Mouse (Mus musculus) hindbrain, embryonic 14.5 days (tissue): ENCODE measurements around the gene Gm11060. TPM values are rescaled to one million over a fixed set of nuclear protein-coding genes. Genes with fewer than 3 reads are reported as not detected.

ENCODE experiments used
- ATAC-seq: fragments of 200-750 bp; cut with Nextera tagmentation; 2 replicates; pipeline ENCODE4 v1.8.0; 2017; ENCODE audit warnings: moderate number of reproducible peaks, mild to moderate bottlenecking, moderate TSS enrichment, moderate library complexity; ENCODE audit not compliant: low FRiP score
- DNase-seq: peaks from one replicate; pipeline ENCODE4 v3.0.0-alpha.2; 2015; ENCODE audit warnings: low spot score
- H3K27ac ChIP-seq: fragments of 300-500 bp; sonication (generic); 2 replicates; pipeline ENCODE4 v1.5.1; 2014; ENCODE audit warnings: mild to moderate bottlenecking, moderate library complexity
- H3K27me3 ChIP-seq: fragments of 300-500 bp; sonication (generic); 2 replicates; pipeline ENCODE4 v1.6.1; 2014; ENCODE audit warnings: mild to moderate bottlenecking, low read length, mixed read lengths; ENCODE audit not compliant: control insufficient read depth, insufficient read depth
- H3K36me3 ChIP-seq: fragments of 300-500 bp; sonication (generic); replicated peaks from 2 replicates; pipeline ENCODE4 v1.6.1; 2014; ENCODE audit not compliant: control insufficient read depth, insufficient read depth
- H3K4me1 ChIP-seq: fragments of 300-500 bp; sonication (generic); replicated peaks from 2 replicates; pipeline ENCODE4 v1.6.1; 2014; ENCODE audit warnings: antibody characterized with exemption, low read length, mixed read lengths; ENCODE audit not compliant: control insufficient read depth, insufficient read depth
- H3K4me2 ChIP-seq: fragments of 300-500 bp; sonication (generic); replicated peaks from 2 replicates; pipeline ENCODE4 v1.6.1; 2014; ENCODE audit warnings: mild to moderate bottlenecking, moderate library complexity
- H3K4me3 ChIP-seq: fragments of 300-500 bp; sonication (generic); replicated peaks from 2 replicates; pipeline ENCODE4 v1.5.1; 2014; ENCODE audit warnings: mild to moderate bottlenecking, low read length
- H3K9ac ChIP-seq: fragments of 300-500 bp; sonication (generic); 2 replicates; pipeline ENCODE4 v1.6.1; 2014
- H3K9me3 ChIP-seq: fragments of 300-500 bp; sonication (generic); 2 replicates; pipeline ENCODE4 v1.6.1; 2016; ENCODE audit warnings: low read length; ENCODE audit not compliant: control insufficient read depth
- WGBS: fragments of 180-500 bp; shearing (Covaris S2); extraction: QIAGEN DNeasy Blood & Tissue Kit; methylation state at CpG from one replicate; pipeline ENCODE4 v1.1.7; 2014; 5-methylcytosine and 5-hydroxymethylcytosine counted together
- polyA plus RNA-seq: library from polyadenylated mRNA; unstranded; fragments of >200 nt; fragmentation: Nextera tagmentation; extraction: Ambion mirVana; gene quantifications from 2 replicates; pipeline ENCODE4 v1.2.1, GENCODE M21; 2014

The Gm11060 gene
- polyA plus RNA-seq, result not detected in 2 replicates

DNA sequence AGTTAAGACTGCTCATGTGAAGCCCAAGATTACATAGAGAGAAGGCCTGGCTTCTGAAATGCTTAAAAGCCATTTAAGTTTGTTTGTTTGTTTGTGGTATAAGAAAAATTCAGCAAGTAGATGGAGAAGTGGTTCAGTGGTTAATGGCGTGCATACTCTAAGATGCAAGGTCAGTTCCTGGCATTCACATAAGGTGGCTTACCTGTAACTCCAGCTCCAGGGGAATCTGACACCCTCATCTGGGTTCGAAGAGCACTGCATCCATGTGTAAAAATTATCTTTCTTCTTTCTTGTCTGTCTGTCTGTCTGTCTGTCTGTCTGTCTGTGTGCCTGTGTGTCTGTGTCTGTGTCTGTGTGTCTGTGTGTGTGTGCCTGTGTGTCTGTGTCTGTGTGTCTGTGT, at the start of gene Gm11060:
Gene Gm11060 (plus strand): TSS at position 301 of the 400 bp plus-strand sequence.
- Histone ChIP-seq H3K4me3 (no peak within 1 kb of the TSS), H3K27ac (no peak within 1 kb of the TSS), H3K9me3 (no peaks in the 10 kb centered on the region), H3K27me3 (no peaks in the 10 kb centered on the region), H3K4me1 (peaks cover 17% of the 10 kb centered on the region; the same call in 1 of the 2 replicates), H3K36me3 (no peaks in the 10 kb centered on the region), H3K4me2 (no peak within 1 kb of the TSS), H3K9ac (no peak within 1 kb of the TSS)
- no peak for ATAC-seq
- 86% methylated on average over 2 of the region's 2 CpGs for WGBS
- no peak for DNase-seq

DNA sequence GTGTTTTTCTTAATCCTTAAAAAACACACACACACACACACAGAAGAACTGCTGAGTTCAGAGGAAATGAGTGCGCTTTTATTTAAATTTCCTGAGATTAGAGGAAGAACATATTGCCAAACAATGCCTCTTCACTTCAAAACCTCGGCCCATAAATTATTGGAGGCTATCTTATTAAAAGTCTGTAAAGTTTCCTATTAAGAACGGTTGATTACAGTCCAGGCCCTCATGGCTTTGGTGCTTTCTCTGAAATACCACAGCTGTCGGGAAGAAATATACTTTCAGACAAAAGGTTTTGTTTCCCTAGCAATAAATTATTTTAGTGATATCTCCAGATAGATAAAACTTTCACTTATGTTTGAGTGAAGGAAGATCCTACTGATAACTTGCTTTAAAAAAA, 48.7 kb upstream of the Gm11060 start:
- H3K27me3 ChIP-seq, result no peaks in the 10 kb centered on the region
- H3K9ac ChIP-seq, result no peak overlapping the region
- H3K4me3 ChIP-seq, result no peak overlapping the region
- ATAC-seq, result no peak
- H3K4me1 ChIP-seq, result no peaks in the 10 kb centered on the region
- no peak for DNase-seq
- H3K4me2 ChIP-seq, result no peak overlapping the region
- 80% methylated on average over 4 of the region's 4 CpGs for WGBS
- no peaks in the 10 kb centered on the region for H3K36me3 ChIP-seq
- H3K27ac ChIP-seq, result no peak overlapping the region
- no peaks in the 10 kb centered on the region for H3K9me3 ChIP-seq

DNA sequence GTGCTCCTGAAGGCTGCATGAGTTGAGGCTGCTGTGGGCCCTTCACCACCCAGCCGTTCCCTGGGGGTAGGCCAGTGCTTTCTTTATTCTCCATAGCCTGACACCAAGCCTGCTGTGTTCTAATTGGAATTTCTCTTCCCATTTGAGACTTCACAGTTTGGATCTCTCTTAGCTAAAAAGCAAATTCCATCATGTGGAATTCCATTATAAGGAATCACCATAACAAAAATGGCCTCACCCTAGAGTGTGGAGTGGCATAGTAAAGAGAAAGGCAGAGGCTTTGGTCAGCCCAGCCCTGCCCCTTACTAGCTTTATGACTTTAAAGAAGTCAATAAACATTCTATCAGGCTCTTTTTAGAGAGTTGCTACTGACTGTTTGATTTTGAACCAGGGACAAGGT, 43.5 kb upstream of the Gm11060 start:
- no peak overlapping the region for H3K9ac ChIP-seq
- H3K9me3 ChIP-seq, result no peaks in the 10 kb centered on the region
- WGBS, result 50% methylated on average over 1 of the region's 1 CpGs
- DNase-seq, result no peak
- no peak for ATAC-seq
- H3K4me3 ChIP-seq, result no peak overlapping the region
- no peak overlapping the region for H3K4me2 ChIP-seq
- H3K4me1 ChIP-seq, result no peaks in the 10 kb centered on the region
- no peak overlapping the region for H3K27ac ChIP-seq
- H3K36me3 ChIP-seq, result no peaks in the 10 kb centered on the region
- no peaks in the 10 kb centered on the region for H3K27me3 ChIP-seq

DNA sequence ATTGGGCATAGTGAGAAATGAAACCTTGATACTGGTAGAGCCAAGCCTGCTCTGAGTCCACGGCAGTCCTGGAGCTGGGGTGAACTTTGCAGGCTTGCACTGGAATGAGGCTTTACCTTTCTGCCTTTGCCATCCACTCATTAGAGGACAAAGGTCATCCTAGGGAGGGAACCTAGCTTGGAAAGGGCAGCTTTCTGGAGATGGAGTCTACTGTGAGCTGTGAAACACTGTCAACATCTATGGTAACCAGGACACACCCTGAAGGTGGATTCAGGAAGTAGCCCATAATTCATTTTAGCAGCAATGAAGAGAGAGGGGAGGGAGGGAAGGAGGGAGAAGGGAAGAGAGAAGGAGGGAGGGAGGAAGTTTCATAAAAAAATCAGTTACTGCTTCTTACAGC, 36.3 kb upstream of the Gm11060 start:
- WGBS, result 97% methylated on average over 1 of the region's 1 CpGs
- no peak overlapping the region for H3K4me2 ChIP-seq

DNA sequence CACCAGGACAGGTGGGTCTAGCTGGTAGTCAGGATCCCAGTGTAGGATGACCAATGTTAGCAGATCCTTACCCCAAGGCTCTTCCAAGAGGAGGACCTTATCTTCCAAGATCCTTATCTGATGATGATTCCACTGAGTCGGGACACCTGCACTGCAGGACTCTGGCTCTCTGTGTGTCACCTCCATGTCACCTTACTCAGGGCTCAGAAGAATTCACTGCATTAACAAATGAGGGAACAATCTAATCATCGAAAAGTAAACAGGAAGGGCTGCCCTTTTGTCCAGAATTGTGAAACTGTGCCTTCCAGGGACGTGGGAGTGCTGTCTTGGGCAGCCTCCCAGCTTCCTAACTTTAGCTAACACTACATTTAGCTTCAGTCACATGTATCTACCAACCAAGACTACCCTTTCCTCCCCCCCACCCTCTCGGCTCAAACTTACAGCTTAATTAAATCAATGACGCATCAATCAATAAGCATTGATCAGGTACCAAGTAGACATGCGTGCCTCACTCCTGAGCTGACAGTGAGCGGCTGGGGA, 33.2 kb upstream of the Gm11060 start:
- Histone ChIP-seq H3K36me3 (no peaks in the 10 kb centered on the region), H3K4me3 (no peak overlapping the region), H3K27me3 (no peaks in the 10 kb centered on the region), H3K9ac (no peak overlapping the region), H3K9me3 (no peaks in the 10 kb centered on the region), H3K4me2 (no peak overlapping the region), H3K27ac (no peak overlapping the region), H3K4me1 (no peaks in the 10 kb centered on the region)
- whole genome bisulfite sequencing, result 78% methylated on average over 7 of the region's 7 CpGs
- ATAC-seq (no peak), DNase-seq (no peak)

More for the DNA sequence above, 36.3 kb upstream of the Gm11060 start:
- H3K27ac ChIP-seq, result no peak overlapping the region
- no peak for ATAC-seq
- no peak overlapping the region for H3K9ac ChIP-seq
- no peaks in the 10 kb centered on the region for H3K36me3 ChIP-seq
- H3K27me3 ChIP-seq, result no peaks in the 10 kb centered on the region
- no peaks in the 10 kb centered on the region for H3K4me1 ChIP-seq
- DNase-seq, result no peak
- H3K4me3 ChIP-seq, result no peak overlapping the region
- H3K9me3 ChIP-seq, result no peaks in the 10 kb centered on the region

DNA sequence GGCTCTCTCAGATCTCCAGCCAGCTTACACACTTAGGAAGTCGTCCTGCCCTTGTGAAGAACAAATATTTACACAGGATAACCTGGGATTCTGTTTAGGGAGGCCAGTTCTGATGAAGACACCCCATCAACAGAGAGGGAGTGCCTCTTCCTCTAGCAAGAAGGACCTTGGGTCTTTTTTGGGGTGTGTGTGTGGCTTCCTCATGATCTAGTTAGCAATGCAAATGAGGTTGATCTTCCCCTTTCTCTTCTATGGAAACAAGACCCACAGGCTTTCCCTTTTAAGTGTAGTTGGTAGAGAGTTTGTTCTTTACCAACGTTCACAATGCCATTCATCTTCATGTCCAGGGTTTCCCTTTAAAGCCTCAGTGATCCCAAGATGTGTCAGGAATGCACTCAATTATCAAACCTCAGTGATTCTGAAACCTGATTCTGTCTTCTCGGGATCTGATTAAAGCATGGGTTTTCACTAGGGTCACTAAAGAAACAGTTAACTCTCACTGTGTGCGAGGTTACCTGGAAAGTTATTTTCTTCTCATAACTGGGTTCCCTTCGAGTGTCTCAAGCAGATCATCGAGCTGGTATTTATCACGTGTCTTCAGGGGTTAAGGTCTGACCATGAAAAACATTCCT, 29.0 kb upstream of the Gm11060 start:
- H3K9ac ChIP-seq, result no peak overlapping the region
- no peak for DNase-seq
- H3K4me1 ChIP-seq, result no peaks in the 10 kb centered on the region
- H3K4me2 ChIP-seq, result no peak overlapping the region
- H3K36me3 ChIP-seq, result no peaks in the 10 kb centered on the region
- H3K27me3 ChIP-seq, result no peaks in the 10 kb centered on the region
- WGBS, result 54% methylated on average over 7 of the region's 7 CpGs
- no peak overlapping the region for H3K27ac ChIP-seq
- H3K4me3 ChIP-seq, result no peak overlapping the region
- ATAC-seq, result no peak
- no peaks in the 10 kb centered on the region for H3K9me3 ChIP-seq

DNA sequence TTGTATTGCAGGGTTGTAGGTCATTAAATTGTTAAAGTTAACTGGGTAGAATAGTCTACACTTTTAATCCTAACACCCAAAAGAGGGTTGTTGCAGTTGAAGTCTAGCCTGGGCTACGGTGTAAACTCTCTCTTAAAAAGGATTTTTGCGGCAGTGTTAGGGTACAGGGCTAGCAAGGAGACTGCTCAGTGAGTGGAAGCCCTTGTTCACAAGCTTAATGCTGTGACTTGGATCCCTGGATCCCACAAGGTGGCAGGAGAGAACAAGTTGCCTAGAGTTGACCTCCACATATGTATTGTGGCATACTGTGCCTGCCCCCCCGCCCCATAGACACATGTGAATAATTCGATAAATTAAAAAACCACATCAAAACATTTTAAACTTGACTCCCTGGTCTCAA, 19.3 kb upstream of the Gm11060 start:
- ATAC-seq (no peak), DNase-seq (no peak)
- H3K36me3 ChIP-seq, result no peaks in the 10 kb centered on the region
- no peaks in the 10 kb centered on the region for H3K9me3 ChIP-seq
- H3K9ac ChIP-seq, result no peak overlapping the region
- no peaks in the 10 kb centered on the region for H3K27me3 ChIP-seq
- H3K4me1 ChIP-seq, result no peaks in the 10 kb centered on the region
- H3K4me3 ChIP-seq, result no peak overlapping the region
- no peak overlapping the region for H3K27ac ChIP-seq
- H3K4me2 ChIP-seq, result no peak overlapping the region
- WGBS, result 81% methylated on average over 4 of the region's 4 CpGs

DNA sequence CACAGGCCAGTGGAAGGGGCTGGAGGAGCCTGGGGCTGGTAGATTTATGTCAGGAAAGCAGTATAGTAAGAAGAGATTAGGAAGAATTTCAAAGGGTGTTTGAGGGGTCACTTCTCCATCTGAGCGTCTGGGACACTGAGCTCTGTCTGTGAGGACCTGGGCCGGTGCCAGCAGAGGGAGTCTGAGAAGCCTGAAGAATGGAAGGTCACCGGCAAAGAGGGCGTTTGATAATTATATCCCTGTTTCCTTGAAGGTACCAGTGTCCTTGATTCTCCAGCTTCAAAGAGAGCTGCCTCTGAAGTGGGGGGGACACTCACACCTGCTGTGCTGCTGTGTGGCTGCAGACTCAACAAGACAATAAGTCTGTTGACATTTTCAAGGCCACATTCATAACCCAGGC, 17.6 kb upstream of the Gm11060 start:
- Histone ChIP-seq H3K4me1 (no peaks in the 10 kb centered on the region), H3K27me3 (no peaks in the 10 kb centered on the region), H3K4me3 (no peak overlapping the region), H3K36me3 (no peaks in the 10 kb centered on the region), H3K9me3 (no peaks in the 10 kb centered on the region), H3K9ac (no peak overlapping the region), H3K27ac (no peak overlapping the region), H3K4me2 (no peak overlapping the region)
- no peak for ATAC-seq
- WGBS, result 47% methylated on average over 4 of the region's 4 CpGs
- no peak for DNase-seq

DNA sequence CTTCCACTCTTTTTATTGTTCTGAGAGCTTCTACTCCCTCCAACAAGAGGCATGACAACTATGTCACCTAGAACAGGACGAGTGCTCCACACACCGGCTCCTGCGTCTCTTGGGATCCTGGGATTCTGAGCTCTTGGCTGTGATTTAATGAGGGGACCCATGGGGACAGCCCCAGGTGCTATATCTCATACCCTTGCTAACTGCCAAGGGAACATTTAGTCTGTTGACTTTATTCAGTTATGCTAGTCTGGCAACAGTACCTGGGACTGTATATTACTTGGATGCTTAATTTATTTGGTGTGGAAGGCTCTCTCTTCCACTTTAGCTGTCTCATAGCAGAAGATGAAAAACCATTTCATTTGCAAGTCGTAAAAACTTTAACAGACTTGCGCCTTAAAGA, 16.0 kb upstream of the Gm11060 start:
- ATAC-seq (no peak), DNase-seq (no peak)
- Histone ChIP-seq H3K4me1 (no peaks in the 10 kb centered on the region), H3K27me3 (no peaks in the 10 kb centered on the region), H3K4me3 (no peak overlapping the region), H3K9me3 (no peaks in the 10 kb centered on the region), H3K36me3 (no peaks in the 10 kb centered on the region), H3K27ac (no peak overlapping the region), H3K4me2 (no peak overlapping the region), H3K9ac (no peak overlapping the region)
- WGBS, result 81% methylated on average over 5 of the region's 5 CpGs

DNA sequence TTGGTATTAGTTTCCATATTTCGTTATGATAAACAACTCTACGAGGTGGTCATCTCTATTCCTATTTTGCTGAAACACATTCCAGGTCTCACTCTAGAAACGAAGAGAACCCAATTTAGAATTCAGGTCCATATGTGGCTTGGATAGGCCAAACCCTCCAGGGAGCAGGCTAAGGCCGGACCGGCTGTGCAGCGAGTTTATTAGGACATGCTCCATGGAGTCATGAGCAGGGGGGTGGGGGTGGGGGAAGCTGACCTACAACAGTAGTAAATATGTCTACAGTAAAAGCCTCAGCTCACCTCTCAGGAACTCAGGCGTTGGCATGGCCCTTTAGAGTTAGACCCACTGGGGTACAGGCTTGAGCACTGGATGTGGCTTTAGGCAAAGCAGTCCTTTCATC, 14.7 kb upstream of the Gm11060 start:
- no peak overlapping the region for H3K9ac ChIP-seq
- H3K4me3 ChIP-seq, result no peak overlapping the region
- ATAC-seq (no peak), DNase-seq (no peak)
- no peak overlapping the region for H3K4me2 ChIP-seq
- no peaks in the 10 kb centered on the region for H3K27me3 ChIP-seq
- no peaks in the 10 kb centered on the region for H3K36me3 ChIP-seq
- no peak overlapping the region for H3K27ac ChIP-seq
- 79% methylated on average over 7 of the region's 7 CpGs for WGBS
- no peaks in the 10 kb centered on the region for H3K4me1 ChIP-seq
- H3K9me3 ChIP-seq, result no peaks in the 10 kb centered on the region
